7 mouse cellular contexts compared by ENCODE assay signal in genomic region chr5:38220328-38220912, GRCm38 (mm10). TPM values are rescaled to one million over a fixed set of nuclear protein-coding genes. Genes with fewer than 3 reads are reported as not detected.
DNase-seq lines count a peak whose midpoint lies in the region; ATAC-seq and TF ChIP-seq lines count a peak whose summit lies in the region.

TSS of gene Zbtb49 (minus strand) at chr5:38220457.
TSS of gene Lyar (plus strand) at chr5:38220470.

- H3K4me3 ChIP-seq in intestine, postnatal 0 days (ENCODE audit: low read depth, low read length) = peak within 1 kb of the TSS; percentile 93
- H3K4me3 ChIP-seq in midbrain, embryonic 12.5 days = peak within 1 kb of the TSS; percentile 77
- H3K4me3 ChIP-seq in small intestine, adult 2 months (ENCODE audit: low read depth, low read length) = peak within 1 kb of the TSS; percentile 95

- 0 out of 2 replicates have a peak, but pooled peaks cover 10% of the 10 kb centered on the region for H3K4me1 ChIP-seq in intestine, postnatal 0 days (replicated peaks; ENCODE audit: control insufficient read depth, insufficient read depth, low read length)
- peaks cover 22% of the 10 kb centered on the region for H3K4me1 ChIP-seq in midbrain, embryonic 12.5 days
- peaks cover 10% of the 10 kb centered on the region; the same call in 1 of the 2 replicates for H3K4me1 ChIP-seq in small intestine, adult 2 months (ENCODE audit: control insufficient read depth, insufficient read depth, insufficient read length, low read length)

- TF ChIP-seq POLR2A in small intestine, adult 2 months (IDR thresholded peaks at IDR 0.05; ENCODE audit: low read depth, low read length) = peak; percentile 67

- peak within 1 kb of the TSS; percentile 95 for H3K4me2 ChIP-seq in intestine, postnatal 0 days (replicated peaks; ENCODE audit: low read depth)
- H3K4me2 ChIP-seq in midbrain, embryonic 12.5 days (replicated peaks) = peak within 1 kb of the TSS; percentile 89

- no peaks in the 10 kb centered on the region for H3K9me3 ChIP-seq in intestine, postnatal 0 days (ENCODE audit: control insufficient read depth)
- H3K9me3 ChIP-seq in midbrain, embryonic 12.5 days = no peaks in the 10 kb centered on the region

- under 1% methylated on average over 55 of the region's 55 CpGs for WGBS in intestine, postnatal 0 days
- WGBS in midbrain, embryonic 12.5 days = 0% methylated on average over 55 of the region's 55 CpGs
- under 1% methylated on average over 55 of the region's 55 CpGs for WGBS in small intestine, adult 2 months

- peak within 1 kb of the TSS; percentile 74 for H3K9ac ChIP-seq in intestine, postnatal 0 days (ENCODE audit: low read depth, low read length)
- H3K9ac ChIP-seq in midbrain, embryonic 12.5 days (replicated peaks) = peak within 1 kb of the TSS; percentile 89

- peak; percentile 96 for ATAC-seq in intestine, postnatal 0 days
- peak; percentile 92 for ATAC-seq in midbrain, embryonic 12.5 days (ENCODE audit: low FRiP score, low read depth)

- DNase-seq in adrenal gland, adult 8-10 months = peak; percentile 88
- DNase-seq in embryo, embryonic 9.5 days (ENCODE audit: extremely low spot score) = peak; percentile 93
- DNase-seq in gastrocnemius, postnatal 4 days (ENCODE audit: low spot score in 2 of 2) = peak; percentile 93 to 94
- DNase-seq in left cerebral cortex, postnatal 4 days = peak; percentile 95

- H3K27me3 ChIP-seq in intestine, postnatal 0 days (replicated peaks; ENCODE audit: control insufficient read depth, insufficient read depth, low read length) = no peaks in the 10 kb centered on the region
- no peaks in the 10 kb centered on the region for H3K27me3 ChIP-seq in midbrain, embryonic 12.5 days
- no peaks in the 10 kb centered on the region for H3K27me3 ChIP-seq in small intestine, adult 2 months (ENCODE audit: control insufficient read depth, insufficient read depth, low read length)

- peak; percentile 8; the same call in 1 of the 2 replicates for TF ChIP-seq CTCF in intestine, postnatal 0 days (IDR thresholded peaks at IDR 0.05; ENCODE audit: low read depth)
- TF ChIP-seq CTCF in small intestine, adult 2 months (IDR thresholded peaks at IDR 0.05; ENCODE audit: extremely low read depth, insufficient read length, insufficient replicate concordance, low read depth, low read length) = no peak

- H3K36me3 ChIP-seq in intestine, postnatal 0 days (ENCODE audit: control insufficient read depth, insufficient read depth) = peaks cover 13% of the 10 kb centered on the region; the same call in 1 of the 2 replicates
- peaks cover 38% of the 10 kb centered on the region for H3K36me3 ChIP-seq in midbrain, embryonic 12.5 days
- peaks cover 6% of the 10 kb centered on the region for H3K36me3 ChIP-seq in small intestine, adult 2 months (ENCODE audit: control insufficient read depth, insufficient read depth, low read length)

- peak within 1 kb of the TSS; percentile 70 for H3K27ac ChIP-seq in intestine, postnatal 0 days (ENCODE audit: low read depth, low read length)
- peak within 1 kb of the TSS; percentile 71 for H3K27ac ChIP-seq in midbrain, embryonic 12.5 days (replicated peaks)
- no peak within 1 kb of the TSS; the same call in 1 of the 2 replicates for H3K27ac ChIP-seq in small intestine, adult 2 months (ENCODE audit: insufficient read depth, low read depth, low read length)

- intact Hi-C loops in left cerebral cortex, postnatal 4 days (cut with DNase I) = no loop called here

RNA-seq across cellular contexts. Expression of gene Zbtb49, which starts in this region (rescaled TPM):
- 10 to 100 TPM in 3 of 4 experiments, 1 to 10 TPM in 1; 9.3 to 14.1 (median 12.2) TPM for total RNA-seq in adrenal gland, adult 8-10 months (2022)
- 1 to 10 TPM; 6.3 to 6.8 TPM for total RNA-seq in gastrocnemius, postnatal 4 days (2021)
- 2.9 and 3.6 TPM in 2 replicates for polyA plus RNA-seq in intestine, postnatal 0 days (2015; fragmentation: Nextera tagmentation; extraction: Ambion mirVana)
- 10 to 100 TPM; 25.1 to 27.2 TPM for total RNA-seq in left cerebral cortex, postnatal 4 days (2021)
- 22.0 and 26.8 TPM in 2 replicates for polyA plus RNA-seq in midbrain, embryonic 12.5 days (2016; fragmentation: Nextera tagmentation; extraction: Ambion mirVana)
- 5.4 and 8.1 TPM in 2 replicates for polyA plus RNA-seq in small intestine, adult 2 months (2012; rRNA removed)

RNA-seq across cellular contexts. Expression of gene Lyar, which starts in this region (rescaled TPM):
- total RNA-seq in adrenal gland, adult 8-10 months (2022) = 10 to 100 TPM; 12.9 to 17.3 (median 13.8) TPM
- total RNA-seq in gastrocnemius, postnatal 4 days (2021) = 10 to 100 TPM; 16.6 to 18.6 TPM
- polyA plus RNA-seq in intestine, postnatal 0 days (2015; fragmentation: Nextera tagmentation; extraction: Ambion mirVana) = 42.1 and 42.2 TPM in 2 replicates
- 10 to 100 TPM; 18.0 to 23.2 TPM for total RNA-seq in left cerebral cortex, postnatal 4 days (2021)
- polyA plus RNA-seq in midbrain, embryonic 12.5 days (2016; fragmentation: Nextera tagmentation; extraction: Ambion mirVana) = 100 and 113 TPM in 2 replicates
- 0.23 and 1.4 TPM in 2 replicates for polyA plus RNA-seq in small intestine, adult 2 months (2012; rRNA removed)

Comparison
In these comparisons a context has a peak if more than half of its experiments do, and no peak if none do; other contexts are left out.
1. RNA of gene Lyar (polyA plus RNA-seq): 100 to 113 TPM in midbrain, embryonic 12.5 days and 42.1 to 42.2 TPM in intestine, postnatal 0 days; 0.23 to 1.4 TPM in small intestine, adult 2 months; every median in the first group is over 10 times any median in the second.
2. Peak in every context shown above with its lines, with median percentiles within 50 percentile points of each other: DNase-seq and H3K4me3 ChIP-seq.